Mouse (Mus musculus) lung, postnatal 0 days (tissue): ENCODE measurements around the gene Hmgcs1.

Experiments
- CTCF ChIP-seq: IDR thresholded peaks from 2 replicates; pipeline ENCODE4 v1.5.1; 2016; ENCODE audit warnings: antibody characterized with exemption, mild to moderate bottlenecking
- EP300 ChIP-seq: IDR thresholded peaks from 2 replicates; pipeline ENCODE4 v1.6.1; 2016; ENCODE audit warnings: antibody characterized with exemption, mild to moderate bottlenecking, control low read depth

DNA sequence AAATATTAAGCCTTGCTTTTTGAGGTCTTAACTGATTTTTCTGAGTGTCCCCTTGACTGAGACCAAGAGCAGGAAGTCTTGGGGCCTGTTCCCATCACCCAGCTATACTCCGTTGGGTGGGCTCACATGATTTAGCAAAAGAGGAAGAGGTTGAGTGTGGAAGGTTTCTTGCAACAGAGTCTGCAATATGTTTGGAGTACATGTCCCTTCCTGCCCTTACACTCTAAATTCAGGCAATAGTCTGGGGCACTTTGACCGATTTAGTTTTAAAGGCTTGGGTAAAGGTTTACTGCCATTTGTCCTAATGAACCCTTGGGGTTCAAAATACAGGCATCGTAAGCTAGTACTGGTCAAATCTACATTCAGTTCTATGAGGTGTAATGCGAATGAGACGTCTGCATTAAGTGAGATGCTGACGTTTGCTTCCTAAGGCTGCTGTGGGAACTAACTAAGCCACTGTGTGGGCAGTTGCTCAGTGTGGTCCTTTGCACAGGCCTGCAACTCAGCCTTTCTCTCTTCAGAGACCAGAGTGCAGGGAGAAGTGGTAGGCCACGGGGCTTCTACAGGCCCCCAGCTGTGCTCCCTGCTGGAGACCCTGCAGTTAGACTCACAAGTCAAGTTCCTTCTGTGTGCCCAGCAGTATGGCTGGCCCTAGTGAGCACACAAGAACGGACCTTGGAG, 23.1 kb downstream of the Hmgcs1 start:
- TF ChIP-seq CTCF (no peak), EP300 (no peak)
